Mouse (Mus musculus): Measurements from ENCODE around the gene Rabl3.

Rabl3 gene

DNA sequence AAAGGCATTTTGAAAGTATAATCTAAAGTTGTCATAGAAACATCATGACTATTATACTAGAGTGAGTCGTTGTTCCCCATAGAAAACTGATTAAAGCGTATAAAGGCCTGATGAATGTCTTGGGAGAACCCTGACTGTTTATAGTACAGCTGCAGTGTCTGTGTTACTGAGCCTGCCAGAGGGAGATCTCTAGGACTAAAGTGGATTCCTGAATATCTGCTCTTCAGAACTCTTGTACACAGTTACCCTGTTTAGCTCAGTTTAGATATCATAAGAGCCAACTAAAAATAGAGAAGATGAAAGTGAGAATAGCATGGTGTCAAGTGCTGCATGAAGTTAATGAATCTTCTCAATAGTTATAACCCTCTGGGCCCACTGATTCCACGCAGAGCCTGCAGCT lies 10.6 kb downstream of the Rabl3 start:
- no peak for DNase-seq

- no peak for DNase-seq
Measured at GRCm38 (mm10) chr16:37550981-37551380, 11.3 kb downstream of the Rabl3 start.

- no peak for DNase-seq
Measured at GRCm38 (mm10) chr16:37552824-37553223, 13.1 kb downstream of the Rabl3 start.

- no peak for DNase-seq
Measured at GRCm38 (mm10) chr16:37562414-37562813, 22.7 kb downstream of the Rabl3 start.

GRCm38 (mm10) chr16:37562961-37563360 lies 23.3 kb downstream of the Rabl3 start:
- DNase-seq = no peak

DNA sequence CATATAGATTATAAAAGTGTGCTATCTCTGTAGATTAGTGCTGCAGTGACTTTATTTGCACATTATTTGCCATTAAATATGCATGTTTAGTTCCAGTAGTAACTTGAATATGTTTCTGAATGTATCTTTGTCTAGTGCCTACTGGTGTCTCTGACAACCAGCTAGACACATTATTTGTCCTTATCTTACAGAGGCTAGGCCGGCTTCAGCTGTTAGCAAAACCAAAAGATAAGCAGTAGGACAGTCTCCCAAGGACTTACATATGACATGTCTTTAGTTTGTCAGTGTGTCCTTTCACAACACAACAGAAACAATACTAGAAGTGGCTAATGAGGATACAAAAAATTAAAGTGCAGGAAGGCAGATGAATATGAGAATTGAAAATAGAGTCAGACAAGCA lies 25.4 kb downstream of the Rabl3 start:
- DNase-seq = no peak

DNA sequence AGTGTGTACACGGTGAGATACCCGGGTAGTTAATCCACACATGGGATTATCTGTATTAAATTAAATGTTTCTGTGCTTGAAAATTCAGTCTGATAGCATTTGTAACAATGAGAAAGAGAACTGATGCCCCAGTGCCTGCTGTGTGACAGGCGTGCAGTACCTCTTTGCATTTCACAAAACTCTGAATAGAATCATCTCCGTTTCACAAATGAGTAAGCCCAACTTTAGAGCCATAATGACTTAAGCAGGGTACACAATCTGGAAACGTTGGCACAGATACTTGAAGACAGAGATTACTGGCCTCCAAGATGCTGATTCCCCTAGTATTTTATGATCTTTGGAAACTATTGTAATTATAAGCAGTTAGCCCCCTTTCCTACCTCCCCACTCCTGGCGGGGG lies 26.4 kb downstream of the Rabl3 start:
- no peak for DNase-seq

DNA sequence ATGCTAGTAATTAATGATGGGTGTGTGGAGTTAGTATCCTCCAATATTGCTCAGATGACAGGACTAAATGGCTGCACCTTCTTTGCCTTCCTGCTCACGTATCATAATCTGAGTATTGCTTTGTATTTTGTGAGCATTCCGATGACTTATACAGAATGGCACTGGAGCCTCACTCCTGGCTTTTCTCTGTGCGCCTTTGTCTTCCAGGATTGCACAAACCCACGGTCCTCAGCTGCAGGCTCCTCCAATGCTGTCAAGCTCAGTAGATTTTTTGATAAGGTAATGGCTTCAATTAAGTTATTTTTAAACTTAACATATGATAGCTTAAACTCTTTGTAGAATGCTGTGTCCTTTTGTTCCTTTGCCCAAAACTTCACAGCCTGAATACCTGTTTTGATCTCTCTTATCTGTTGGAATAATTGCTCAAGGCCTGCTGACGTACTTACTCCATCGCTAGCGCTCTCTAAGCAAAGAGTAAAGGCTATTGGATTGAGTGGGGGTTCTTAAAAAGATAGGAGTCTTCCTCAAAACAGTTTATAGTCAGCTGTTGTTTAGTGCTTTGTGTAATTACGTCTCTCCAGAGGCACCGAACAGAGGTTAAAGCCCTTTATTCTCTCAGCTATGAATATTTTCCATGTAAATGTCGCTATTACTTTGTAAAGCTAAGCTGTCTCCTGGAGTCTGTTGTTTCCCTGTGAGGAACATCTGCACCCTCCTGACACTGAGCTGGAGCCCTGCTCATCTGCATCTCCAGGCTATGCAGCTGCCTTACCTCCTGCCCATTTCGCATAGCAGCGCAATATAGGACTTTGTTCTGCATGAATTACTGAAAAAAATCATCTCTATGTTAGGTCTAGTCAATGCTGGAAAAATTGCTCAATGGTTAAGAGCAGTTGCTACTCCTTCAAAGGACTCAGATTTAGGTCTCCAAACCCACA lies 27.7 kb downstream of the Rabl3 start:
- DNase-seq = no peak

DNA sequence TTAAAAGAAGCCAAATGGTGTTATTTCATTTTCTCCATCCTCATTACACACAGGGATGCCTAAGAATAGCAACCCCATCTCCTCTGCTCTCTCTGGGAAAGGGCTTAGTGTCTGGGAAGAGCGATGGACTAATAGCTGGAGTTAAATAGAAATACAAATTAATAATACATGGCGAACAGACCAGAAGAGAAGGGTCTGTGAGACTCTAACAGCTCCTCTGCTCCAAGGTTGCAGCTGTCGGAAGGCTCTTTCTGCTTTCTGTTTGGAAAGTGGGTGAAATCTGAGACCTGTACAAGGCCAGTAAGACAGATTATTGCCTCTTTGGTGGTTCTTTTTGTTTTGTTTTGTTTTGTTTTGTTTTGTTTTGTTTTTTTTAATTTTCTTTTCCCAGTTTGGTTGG lies 31.9 kb downstream of the Rabl3 start:
- no peak for DNase-seq

- DNase-seq = no peak
Measured at GRCm38 (mm10) chr16:37572117-37572754, 32.6 kb downstream of the Rabl3 start.

GRCm38 (mm10) chr16:37573061-37573460 lies 33.4 kb downstream of the Rabl3 start:
- DNase-seq = peak; percentile 13

DNA sequence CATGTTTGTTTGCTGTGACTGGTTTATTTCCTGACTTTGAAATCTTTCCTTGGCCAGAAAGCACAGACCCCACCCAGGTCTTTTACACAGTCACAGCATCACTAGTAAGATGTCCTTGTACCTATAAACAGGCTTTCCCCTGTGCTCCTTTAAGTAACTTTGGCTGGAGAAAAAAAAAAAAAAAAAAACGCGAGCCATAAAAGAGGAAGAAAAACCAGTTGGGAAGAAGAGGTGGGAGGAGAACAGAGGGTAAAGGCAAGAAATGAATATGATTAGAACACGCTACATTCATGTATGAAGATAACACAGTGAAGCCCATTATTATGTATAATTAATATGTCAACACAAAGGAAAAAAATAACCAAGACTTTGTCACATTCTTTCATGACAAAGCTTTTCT lies 35.6 kb downstream of the Rabl3 start:
- no peak for DNase-seq

DNA sequence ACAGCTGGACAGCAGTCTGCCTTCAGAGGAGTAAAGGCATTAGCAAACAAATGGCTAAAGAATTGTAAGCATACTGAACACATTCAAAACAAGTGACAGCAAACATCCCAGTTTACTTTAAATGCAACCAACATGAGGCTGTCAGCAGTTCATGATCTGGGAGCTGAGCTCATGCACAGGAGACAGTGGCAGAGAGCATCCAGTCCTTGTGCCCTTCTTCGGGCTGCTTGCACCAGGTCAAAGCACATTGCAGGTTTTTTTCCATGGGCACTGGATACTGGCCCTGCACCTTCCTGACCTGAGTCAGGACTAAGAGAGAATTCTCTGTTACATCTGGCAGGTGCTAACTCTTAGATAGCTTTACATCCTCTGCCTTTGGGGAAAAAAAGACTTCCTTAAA lies 39.9 kb downstream of the Rabl3 start:
- DNase-seq = no peak

DNA sequence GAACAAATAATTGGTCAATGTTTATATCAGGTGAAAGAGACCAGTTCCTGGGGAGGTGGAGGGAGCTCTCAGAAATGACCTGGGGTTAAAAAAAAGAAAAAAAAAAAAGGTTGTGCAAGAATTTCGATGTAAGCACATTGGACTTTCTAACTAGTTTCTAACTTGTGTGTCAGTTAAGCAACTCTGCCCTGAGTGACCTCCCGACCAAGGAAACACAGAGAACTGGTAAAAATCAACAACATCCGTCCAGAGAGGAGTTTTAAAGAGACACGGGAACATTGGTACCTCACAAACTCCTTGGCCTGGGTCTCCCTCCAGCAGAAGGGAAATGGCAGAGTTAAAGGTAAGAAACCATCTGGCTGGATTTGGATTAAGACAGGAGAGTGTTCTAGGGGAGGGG lies 40.3 kb downstream of the Rabl3 start, which contains the start of gene Hgd:
Gene Hgd (plus strand): TSS at position 160 of the 400 bp plus-strand sequence.
- no peak for DNase-seq

DNA sequence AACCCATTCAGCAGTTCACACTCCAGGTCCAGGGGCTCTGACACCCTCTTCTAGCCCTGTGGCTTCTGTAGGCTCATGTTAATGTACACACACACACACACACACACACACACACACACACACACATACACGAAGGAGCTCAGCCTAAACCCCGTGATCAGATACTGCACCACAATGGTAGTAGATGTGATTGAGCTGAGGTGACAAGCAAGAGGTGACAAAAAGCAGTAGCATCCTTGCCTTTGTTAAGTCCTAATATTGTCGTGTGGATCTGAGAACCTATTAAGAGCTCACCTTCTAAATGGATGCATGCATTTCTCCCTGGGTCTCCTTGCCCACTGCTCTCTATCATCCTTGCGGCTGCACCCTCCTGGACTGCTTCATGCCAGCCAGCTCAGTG lies 41.0 kb downstream of the Rabl3 start:
- no peak for DNase-seq

DNA sequence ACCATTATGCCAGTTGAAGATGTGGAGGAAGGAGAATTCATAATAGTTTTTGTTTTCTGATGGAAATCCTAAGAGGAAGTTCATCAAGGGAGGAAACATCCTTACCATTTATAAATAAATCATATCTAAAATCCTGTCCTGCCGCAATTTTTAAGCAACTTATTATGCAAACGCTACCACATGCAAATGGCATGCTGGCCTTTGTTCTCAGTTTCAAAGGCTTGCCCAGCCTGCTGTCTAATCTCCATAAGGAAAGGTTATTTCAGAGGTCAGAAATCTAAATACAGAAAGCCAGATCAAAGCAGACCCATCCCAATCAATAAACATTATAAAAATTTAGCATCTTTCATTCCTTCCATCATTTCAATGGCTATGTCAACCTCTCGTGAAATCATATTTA lies 42.2 kb downstream of the Rabl3 start:
- DNase-seq = no peak

- DNase-seq = no peak
Measured at GRCm38 (mm10) chr16:37583306-37583705, 43.6 kb downstream of the Rabl3 start.

DNA sequence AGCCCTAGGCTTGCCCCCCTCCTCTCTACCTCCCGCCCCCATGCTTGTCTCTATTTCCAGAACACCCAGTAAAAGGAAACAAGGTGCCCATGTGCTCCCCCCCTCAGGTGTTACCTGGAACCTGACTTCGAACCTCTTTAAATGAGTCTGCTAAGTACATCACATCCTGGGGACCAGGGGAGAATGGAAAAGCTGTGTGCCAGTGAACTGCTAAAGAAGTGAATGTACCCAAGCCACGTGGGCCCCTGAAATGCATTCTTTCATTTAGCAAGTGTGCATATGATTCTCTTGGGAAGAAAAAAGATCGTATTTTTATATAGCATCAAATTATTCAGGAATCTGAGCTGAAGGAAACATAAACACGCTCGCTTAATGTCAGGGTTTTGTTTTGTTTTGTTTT lies 44.1 kb downstream of the Rabl3 start:
- no peak for DNase-seq

DNA sequence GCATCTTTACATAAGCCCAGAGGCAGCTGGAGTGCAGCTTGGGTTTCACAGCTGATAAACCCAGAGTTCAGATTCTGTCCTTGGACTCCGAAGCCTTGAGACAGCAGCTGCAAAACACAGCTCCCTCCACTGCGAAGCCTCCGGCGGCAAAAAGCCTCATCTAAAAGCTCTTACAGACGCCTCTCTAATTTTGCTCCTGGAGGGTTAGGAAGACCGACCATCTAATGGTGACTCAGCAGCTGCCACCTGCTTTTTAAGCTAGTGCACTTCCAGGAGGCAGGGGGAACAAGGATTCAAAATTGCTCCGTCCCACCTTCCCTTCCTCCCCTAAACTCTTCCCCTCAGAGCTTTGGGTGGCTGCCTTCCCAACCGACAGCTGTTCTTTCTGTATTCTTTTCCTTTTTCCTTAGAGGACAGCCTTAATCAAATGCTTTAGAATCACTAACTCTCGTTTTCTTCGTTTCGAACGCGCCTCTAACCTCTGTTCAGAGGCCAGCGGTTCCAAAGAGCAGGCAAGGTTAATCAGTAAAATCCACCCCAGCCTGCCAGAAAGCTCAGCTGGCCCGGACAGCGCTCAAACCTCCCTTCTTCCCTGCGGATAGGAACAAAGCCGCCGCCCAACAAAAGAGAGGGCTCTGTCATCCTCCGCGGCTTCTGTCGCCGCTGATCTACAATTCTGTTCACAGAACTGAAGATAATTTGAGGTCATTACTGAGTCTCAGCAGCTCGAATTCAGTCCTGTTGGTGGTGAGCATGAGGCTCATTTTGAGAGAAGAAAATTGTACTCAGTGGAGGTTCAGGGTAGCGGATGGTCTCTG lies 44.7 kb downstream of the Rabl3 start:
- DNase-seq = peak; percentile 20

DNA sequence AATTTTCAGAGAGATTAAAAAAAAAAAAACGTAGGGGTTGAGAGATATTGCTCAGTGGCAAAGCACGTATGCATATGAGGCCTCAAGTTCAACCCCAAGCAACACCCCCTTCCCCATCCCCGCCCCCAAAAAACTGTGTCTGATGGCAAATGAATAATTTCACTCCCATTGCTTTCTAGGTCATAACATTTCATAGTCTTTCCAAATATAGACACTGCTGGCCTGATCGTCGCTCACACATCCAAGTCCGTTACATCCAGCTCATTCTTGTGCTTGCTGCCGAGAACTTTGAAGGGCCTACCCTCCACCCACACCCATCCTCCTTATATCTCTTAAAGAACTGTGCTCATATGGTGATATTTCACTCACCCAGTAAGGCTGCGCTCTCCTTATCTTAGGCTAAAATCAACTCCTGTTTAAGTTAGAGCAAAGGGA lies 45.5 kb downstream of the Rabl3 start:
- DNase-seq = no peak

- DNase-seq = no peak
Measured at GRCm38 (mm10) chr16:37590921-37591320, 51.2 kb downstream of the Rabl3 start.

DNA sequence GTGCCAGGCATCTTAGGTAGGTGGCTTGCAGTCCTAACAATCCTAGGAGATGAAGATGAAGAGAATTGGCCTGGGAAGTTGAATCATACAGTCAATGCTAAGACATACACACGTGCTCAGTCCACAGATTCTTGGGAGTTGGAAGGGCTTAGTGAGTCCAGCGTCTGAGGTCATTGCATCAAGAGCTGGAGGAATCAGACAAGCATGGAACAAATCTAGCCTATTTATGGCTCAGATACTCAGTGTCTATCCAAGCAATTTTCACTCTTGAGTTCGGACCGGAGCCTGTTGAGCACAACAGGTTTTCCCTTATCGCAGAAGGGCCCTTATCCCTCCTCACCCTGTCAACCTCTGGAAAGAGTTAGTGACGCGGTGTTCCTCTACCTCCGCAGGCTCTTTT lies 51.9 kb downstream of the Rabl3 start:
- DNase-seq = no peak

- no peak for DNase-seq
Measured at GRCm38 (mm10) chr16:37597412-37597811, 57.7 kb downstream of the Rabl3 start.
